Mouse (Mus musculus): ENCODE measurements around the gene Ltf. TPM values are rescaled to one million over a fixed set of nuclear protein-coding genes. Genes with fewer than 3 reads are reported as not detected.

Gene Ltf
- not detected for polyA plus RNA-seq (2017; shearing (Covaris generic))

DNA sequence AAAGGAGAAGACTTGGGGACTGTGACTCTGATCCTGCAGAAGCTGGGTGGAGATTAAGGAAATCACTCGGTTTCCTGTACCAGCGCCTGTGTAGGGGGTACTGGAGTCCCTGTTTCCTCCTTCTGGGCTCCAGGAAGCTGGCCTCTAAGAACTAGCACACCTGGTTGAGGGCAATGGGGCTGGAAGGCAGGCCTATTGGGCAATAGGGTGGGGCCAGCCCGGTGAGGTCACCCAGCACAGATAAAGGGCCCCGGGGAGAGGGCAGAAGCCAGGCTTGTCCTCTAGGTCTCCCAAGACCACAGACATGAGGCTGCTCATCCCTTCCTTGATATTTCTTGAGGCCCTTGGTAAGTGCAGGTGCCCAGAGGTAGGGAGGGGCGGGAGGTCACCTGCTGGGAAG, at the start of gene Ltf:
Gene Ltf, plus strand, starts transcription at position 250 of the 400 bp plus-strand sequence.

GRCm38 (mm10) chr9:110990204-110990603, 28.9 kb upstream of the Ltf start, which contains the start of gene Rtp3:
Gene Rtp3 (minus strand): TSS chr9:110990583.

GRCm38 (mm10) chr9:111056798-111057543, 37.9 kb downstream of the Ltf start, which contains the start of gene Ccrl2:
Gene Ccrl2 (minus strand): TSS chr9:111057519.

Other genes with a start within 250 kb of the Ltf start
- gene Prss42, start 221.1 kb upstream of the Ltf start, polyA plus RNA-seq (2017; shearing (Covaris generic)) = 0.11 TPM
- gene Prss44, start 205.3 kb upstream of the Ltf start, polyA plus RNA-seq (2017; shearing (Covaris generic)) = not detected
- gene Prss43, start 192.6 kb upstream of the Ltf start, polyA plus RNA-seq (2017; shearing (Covaris generic)) = not detected
- not detected for gene Prss45, start 184.7 kb upstream of the Ltf start, polyA plus RNA-seq (2017; shearing (Covaris generic))
- gene Prss46, start 174.8 kb upstream of the Ltf start, polyA plus RNA-seq (2017; shearing (Covaris generic)) = not detected
- not detected for gene Prss50, start 161.3 kb upstream of the Ltf start, polyA plus RNA-seq (2017; shearing (Covaris generic))
- 36.7 TPM for gene Als2cl, start 139.4 kb upstream of the Ltf start, polyA plus RNA-seq (2017; shearing (Covaris generic))
- 11.3 TPM for gene Tmie, start 139.2 kb upstream of the Ltf start, polyA plus RNA-seq (2017; shearing (Covaris generic))
- gene Fam240a, start 102.4 kb upstream of the Ltf start, polyA plus RNA-seq (2017; shearing (Covaris generic)) = 0.89 TPM
- gene Tdgf1, start 73.1 kb upstream of the Ltf start, polyA plus RNA-seq (2017; shearing (Covaris generic)) = 2.3 TPM
- gene Lrrc2, start 67.7 kb upstream of the Ltf start, polyA plus RNA-seq (2017; shearing (Covaris generic)) = 0.07 TPM
- not detected for gene Rtp3, start 28.7 kb upstream of the Ltf start, polyA plus RNA-seq (2017; shearing (Covaris generic))
- 9.4 TPM for gene Ccrl2, start 38.2 kb downstream of the Ltf start, polyA plus RNA-seq (2017; shearing (Covaris generic))
- 34.0 TPM for gene Lrrfip2, start 98.3 kb downstream of the Ltf start, polyA plus RNA-seq (2017; shearing (Covaris generic))

Measured in CD4-positive, CD25-positive, alpha-beta regulatory T cell (primary cell).